Comparison of ENCODE assay signal across 8 mouse cellular contexts in genomic region chr5:35918387-35918786, GRCm38 (mm10). TPM values are rescaled to one million over a fixed set of nuclear protein-coding genes. Genes with fewer than 3 reads are reported as not detected.
A peak's percentile ranks its signal among the peaks of the same experiment; 100 is the strongest.
DNase-seq lines count a peak whose midpoint lies in the region; ATAC-seq and TF ChIP-seq lines count a peak whose summit lies in the region.

No protein-coding gene starts in this region.

- no peak for ATAC-seq in midbrain, embryonic 11.5 days (ENCODE audit: low FRiP score)
- no peak for ATAC-seq in liver, embryonic 12.5 days
- ATAC-seq in megakaryocyte progenitor cell, adult 5-6 weeks (replicated peaks; ENCODE audit: poor library complexity), result no peak

- H3K79me2 ChIP-seq in heart, adult 2 months (replicated peaks; ENCODE audit: control insufficient read depth, insufficient read depth, low read length), result peaks cover 14% of the 10 kb centered on the region

- H3K4me3 ChIP-seq in heart, adult 2 months, result no peak overlapping the region
- H3K4me3 ChIP-seq in hindbrain, embryonic 10.5 days, result no peak overlapping the region
- H3K4me3 ChIP-seq in midbrain, embryonic 11.5 days (ENCODE audit: low read depth, low read length), result no peak overlapping the region
- no peak overlapping the region for H3K4me3 ChIP-seq in liver, embryonic 12.5 days

- no peak overlapping the region for H3K4me2 ChIP-seq in midbrain, embryonic 11.5 days
- no peak overlapping the region for H3K4me2 ChIP-seq in liver, embryonic 12.5 days

- no peak for TF ChIP-seq EP300 in heart, adult 2 months (IDR thresholded peaks at IDR 0.05; ENCODE audit: insufficient read depth, low read depth, low read length)

- peak overlapping the region; percentile 17; the same call in 1 of the 2 replicates for H3K27ac ChIP-seq in heart, adult 2 months
- H3K27ac ChIP-seq in hindbrain, embryonic 10.5 days, result peak overlapping the region; percentile 90
- H3K27ac ChIP-seq in midbrain, embryonic 11.5 days (ENCODE audit: low read depth, low read length), result peak overlapping the region; percentile 86
- H3K27ac ChIP-seq in liver, embryonic 12.5 days, result no peak overlapping the region

- peaks cover 9% of the 10 kb centered on the region; the same call in 1 of the 2 replicates for H3K36me3 ChIP-seq in heart, adult 2 months (ENCODE audit: control insufficient read depth, insufficient read depth, low read length)
- H3K36me3 ChIP-seq in hindbrain, embryonic 10.5 days, result no peaks in the 10 kb centered on the region
- no peaks in the 10 kb centered on the region for H3K36me3 ChIP-seq in midbrain, embryonic 11.5 days (ENCODE audit: control insufficient read depth, insufficient read depth, low read length)
- H3K36me3 ChIP-seq in liver, embryonic 12.5 days, result no peaks in the 10 kb centered on the region

- intact Hi-C loops in heart, adult 2 months (cut with DNase I), result no loop called here
- intact Hi-C loops in heart, postnatal 36 days (cut with DNase I), result no loop called here

- H3K9ac ChIP-seq in heart, adult 2 months (ENCODE audit: low read depth, low read length), result no peak overlapping the region
- H3K9ac ChIP-seq in midbrain, embryonic 11.5 days (ENCODE audit: low read length), result peak overlapping the region; percentile 44; the same call in 1 of the 2 replicates
- H3K9ac ChIP-seq in liver, embryonic 12.5 days, result no peak overlapping the region

- DNase-seq in heart, adult 2 months, result no peak
- DNase-seq in heart, postnatal 36 days, result no peak
- DNase-seq in ZHBTc4 (ENCODE audit: low read depth, low spot score), result peak; percentile 26
- no peak for DNase-seq in hindbrain, embryonic 10.5 days (ENCODE audit: low spot score)
- no peak for DNase-seq in midbrain, embryonic 11.5 days (ENCODE audit: low spot score, missing footprints)
- no peak for DNase-seq in urinary bladder, postnatal 14 days (ENCODE audit: low spot score)

- no peaks in the 10 kb centered on the region for H3K27me3 ChIP-seq in heart, adult 2 months (ENCODE audit: control insufficient read depth, insufficient read depth, low read length)
- H3K27me3 ChIP-seq in hindbrain, embryonic 10.5 days (ENCODE audit: insufficient read depth, poor library complexity, severe bottlenecking), result no peaks in the 10 kb centered on the region
- no peaks in the 10 kb centered on the region for H3K27me3 ChIP-seq in midbrain, embryonic 11.5 days (ENCODE audit: control insufficient read depth, insufficient read depth, low read length)
- no peaks in the 10 kb centered on the region for H3K27me3 ChIP-seq in liver, embryonic 12.5 days (replicated peaks)

- peaks cover 38% of the 10 kb centered on the region for H3K4me1 ChIP-seq in heart, adult 2 months (ENCODE audit: control insufficient read depth, insufficient read depth, low read length)
- peaks cover 93% of the 10 kb centered on the region for H3K4me1 ChIP-seq in hindbrain, embryonic 10.5 days (replicated peaks)
- peaks cover 46% of the 10 kb centered on the region for H3K4me1 ChIP-seq in midbrain, embryonic 11.5 days (ENCODE audit: control insufficient read depth, insufficient read depth, low read length)
- 0 out of 2 replicates have a peak, but pooled peaks cover 3% of the 10 kb centered on the region for H3K4me1 ChIP-seq in liver, embryonic 12.5 days

- TF ChIP-seq CTCF in heart, adult 2 months (IDR thresholded peaks at IDR 0.05), result no peak

- 33% methylated on average over 8 of the region's 8 CpGs for WGBS in heart, adult 2 months
- WGBS in hindbrain, embryonic 10.5 days, result 33% methylated on average over 8 of the region's 8 CpGs
- WGBS in midbrain, embryonic 11.5 days, result 41% methylated on average over 8 of the region's 8 CpGs
- 51% methylated on average over 8 of the region's 8 CpGs for WGBS in liver, embryonic 12.5 days (ENCODE audit: insufficient replicate concordance)

- no peak for TF ChIP-seq POLR2A in heart, adult 2 months (IDR thresholded peaks at IDR 0.05; ENCODE audit: insufficient read depth, low read depth, low read length)

- no peaks in the 10 kb centered on the region for H3K9me3 ChIP-seq in hindbrain, embryonic 10.5 days
- no peaks in the 10 kb centered on the region for H3K9me3 ChIP-seq in midbrain, embryonic 11.5 days (ENCODE audit: control insufficient read depth, low read length)
- no peaks in the 10 kb centered on the region for H3K9me3 ChIP-seq in liver, embryonic 12.5 days (replicated peaks)

RNA-seq across cellular contexts. Expression of gene Afap1, which starts 25.3 kb away (rescaled TPM):
- 10 to 100 TPM; 18.7 to 20.6 TPM for total RNA-seq in heart, adult 2 months (2021)
- 11.5 and 13.6 TPM in 2 replicates for polyA plus RNA-seq in heart, adult 2 months (2012; rRNA removed)
- total RNA-seq in heart, postnatal 36 days (2021), result 10 to 100 TPM; 20.8 to 20.9 TPM
- 38.6 and 56.5 TPM in 2 replicates for polyA plus RNA-seq in hindbrain, embryonic 10.5 days (2016; fragmentation: Nextera tagmentation; extraction: Ambion mirVana)
- polyA plus RNA-seq in midbrain, embryonic 11.5 days (2014; fragmentation: Nextera tagmentation; extraction: Ambion mirVana), result 36.1 and 37.5 TPM in 2 replicates
- 2.6 and 2.7 TPM in 2 replicates for polyA plus RNA-seq in liver, embryonic 12.5 days (2016; fragmentation: Nextera tagmentation; extraction: Ambion mirVana)
- total RNA-seq in megakaryocyte progenitor cell, adult 5-6 weeks (2015), result 27.9 and 31.9 TPM in 2 replicates
- total RNA-seq in megakaryocyte progenitor cell, adult 5-6 weeks (2017), result 15.5 and 16.8 TPM in 2 replicates
